Mouse (Mus musculus): Measurements from ENCODE around the gene Tmem108.
"Not testable (repeated sequence)": the region's sequence is repeated elsewhere in the genome, so short reads cannot be mapped to it uniquely, and the experiment has no call there.

The Tmem108 gene

DNA sequence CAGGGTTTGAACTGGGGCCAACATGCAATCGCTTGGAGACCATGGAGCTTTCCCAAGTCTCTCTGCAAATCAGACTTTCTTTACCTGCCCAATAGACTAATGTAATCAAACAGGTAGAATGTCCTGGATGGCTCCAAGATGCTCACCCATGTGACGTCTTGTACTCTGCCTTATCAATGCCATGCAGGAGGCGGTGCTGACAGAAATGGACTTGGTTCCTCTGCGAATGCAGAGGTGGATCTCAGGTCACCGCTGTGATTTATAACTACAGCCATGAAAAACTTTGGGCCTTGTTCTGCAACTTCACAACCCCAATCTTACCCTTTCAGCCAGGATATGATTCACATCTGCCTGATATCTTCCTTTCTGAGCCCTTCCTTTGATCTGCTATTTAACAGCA is 83.8 kb downstream of the Tmem108 start:
- DNase-seq, result no peak

DNA sequence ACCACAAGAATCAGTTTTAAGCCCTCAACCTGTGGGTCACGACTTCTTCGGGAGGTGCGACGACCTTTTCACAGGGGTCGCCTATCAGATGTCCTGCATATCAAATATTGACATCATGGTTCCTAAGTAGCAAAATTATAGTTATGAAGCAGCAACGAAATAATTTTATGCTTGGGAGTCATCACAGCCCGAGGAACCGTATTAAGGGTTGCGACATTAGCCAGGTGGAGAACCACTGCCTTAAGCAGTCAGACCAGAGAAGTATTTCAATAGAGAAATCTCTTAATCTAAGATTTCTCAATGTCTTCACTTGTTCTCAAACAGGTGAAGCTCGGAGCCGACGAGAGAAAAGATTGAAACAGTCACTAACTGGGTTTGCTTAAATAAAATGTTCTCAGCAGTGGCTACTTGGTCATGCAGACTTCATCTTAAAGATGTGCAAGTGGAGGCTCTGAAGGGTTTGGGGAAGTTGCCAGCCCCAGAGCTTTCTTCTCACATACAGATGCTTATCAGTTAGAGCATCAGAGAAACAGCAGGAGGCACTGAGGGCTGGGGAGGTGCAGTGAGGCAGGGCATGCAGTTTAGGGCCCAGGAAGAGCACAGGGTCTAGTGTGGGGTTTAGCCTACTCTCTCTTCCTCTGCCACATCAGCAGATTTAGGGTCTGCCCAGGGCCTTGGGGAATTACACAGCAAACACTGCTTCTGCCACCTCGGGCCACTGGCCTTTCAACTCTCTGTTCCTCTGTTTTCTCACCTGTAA is 85.7 kb downstream of the Tmem108 start:
- no peak for DNase-seq

DNA sequence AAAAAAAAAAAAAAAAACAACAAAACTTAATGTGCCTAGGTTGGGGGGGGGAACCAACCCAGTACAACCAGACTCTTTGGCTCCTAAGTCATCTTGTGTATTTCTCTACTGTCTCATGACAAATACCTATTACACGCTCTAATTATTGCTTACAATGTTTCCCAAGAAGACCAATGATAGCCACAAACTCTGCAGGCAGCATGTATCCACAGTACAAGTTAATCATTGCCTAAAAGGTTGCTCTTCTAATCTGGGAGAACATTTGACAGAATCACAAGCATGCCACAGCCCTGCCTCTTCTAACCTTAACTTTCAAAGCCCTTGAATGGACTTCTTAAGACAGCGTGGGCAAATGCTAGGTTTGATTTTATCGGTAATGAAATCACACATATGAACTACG is 88.8 kb downstream of the Tmem108 start:
- DNase-seq, result no peak

GRCm38 (mm10) chr9:103670592-103671113 is 91.0 kb downstream of the Tmem108 start:
- not testable (repeated sequence) for DNase-seq

DNA sequence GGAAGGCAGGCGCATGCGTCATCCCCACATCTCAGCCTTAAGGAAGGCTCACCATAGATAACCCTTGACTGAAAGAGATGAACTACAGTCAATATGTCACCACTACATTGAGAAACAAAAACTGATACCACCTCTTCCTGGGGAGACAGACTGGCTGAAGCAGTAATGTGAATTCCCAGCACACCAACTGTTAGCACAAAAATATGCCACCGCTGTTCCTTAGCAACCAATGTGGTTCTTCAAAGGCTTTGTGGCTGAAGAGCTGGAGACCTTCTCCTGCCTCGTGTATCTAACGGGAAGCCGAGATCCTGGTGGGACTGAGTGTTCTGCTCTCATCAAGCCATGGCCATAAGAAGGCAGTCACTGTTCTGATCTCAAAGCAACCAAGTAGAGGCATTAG is 92.8 kb downstream of the Tmem108 start:
- DNase-seq, result no peak

GRCm38 (mm10) chr9:103665817-103666216 is 95.8 kb downstream of the Tmem108 start:
- no peak for DNase-seq

- DNase-seq, result no peak
Observed at GRCm38 (mm10) chr9:103664151-103664550, 97.5 kb downstream of the Tmem108 start.

GRCm38 (mm10) chr9:103661873-103662272 is 99.8 kb downstream of the Tmem108 start:
- DNase-seq, result no peak

GRCm38 (mm10) chr9:103657981-103658380 is 103.7 kb downstream of the Tmem108 start:
- no peak for DNase-seq

DNA sequence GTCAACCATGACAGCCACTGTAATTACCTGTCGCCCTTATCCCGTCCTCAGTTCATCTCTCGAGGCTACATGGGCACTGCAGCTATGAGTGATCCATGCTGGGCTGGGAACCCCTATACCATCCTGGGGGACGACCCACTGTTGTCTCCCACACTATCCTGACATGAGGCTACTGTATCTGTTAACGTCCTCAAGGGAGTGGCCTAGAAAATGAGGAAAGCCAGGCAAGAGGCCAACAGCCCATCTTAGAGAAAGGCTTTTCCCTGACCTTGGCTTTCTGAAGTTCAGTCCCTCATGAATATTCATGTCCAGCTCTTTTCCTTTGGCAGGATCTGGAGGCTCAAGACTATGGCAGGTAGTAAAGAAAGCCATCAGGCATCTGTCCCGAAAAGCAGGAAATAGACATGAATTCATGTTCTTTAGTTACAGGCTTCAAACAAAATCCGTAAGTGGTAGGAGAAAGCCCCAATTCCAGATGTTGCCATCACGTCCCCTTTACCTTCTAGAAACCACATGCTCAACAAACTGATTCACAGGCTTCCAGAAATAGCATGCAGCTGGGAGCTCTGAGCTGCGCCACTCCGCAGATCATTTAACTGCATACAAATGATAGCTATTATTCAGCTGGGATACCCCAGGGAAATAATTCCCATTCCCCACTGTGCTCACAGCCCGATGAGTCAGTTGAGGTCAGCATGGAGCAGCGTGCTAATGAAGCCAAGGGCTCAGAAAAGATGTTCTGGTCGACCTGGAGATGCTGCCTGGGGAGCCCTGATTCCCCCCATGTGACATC is 104.3 kb downstream of the Tmem108 start:
- DNase-seq, result peak; percentile 46

- no peak for DNase-seq
Observed at GRCm38 (mm10) chr9:103653995-103654587, 107.5 kb downstream of the Tmem108 start.

DNA sequence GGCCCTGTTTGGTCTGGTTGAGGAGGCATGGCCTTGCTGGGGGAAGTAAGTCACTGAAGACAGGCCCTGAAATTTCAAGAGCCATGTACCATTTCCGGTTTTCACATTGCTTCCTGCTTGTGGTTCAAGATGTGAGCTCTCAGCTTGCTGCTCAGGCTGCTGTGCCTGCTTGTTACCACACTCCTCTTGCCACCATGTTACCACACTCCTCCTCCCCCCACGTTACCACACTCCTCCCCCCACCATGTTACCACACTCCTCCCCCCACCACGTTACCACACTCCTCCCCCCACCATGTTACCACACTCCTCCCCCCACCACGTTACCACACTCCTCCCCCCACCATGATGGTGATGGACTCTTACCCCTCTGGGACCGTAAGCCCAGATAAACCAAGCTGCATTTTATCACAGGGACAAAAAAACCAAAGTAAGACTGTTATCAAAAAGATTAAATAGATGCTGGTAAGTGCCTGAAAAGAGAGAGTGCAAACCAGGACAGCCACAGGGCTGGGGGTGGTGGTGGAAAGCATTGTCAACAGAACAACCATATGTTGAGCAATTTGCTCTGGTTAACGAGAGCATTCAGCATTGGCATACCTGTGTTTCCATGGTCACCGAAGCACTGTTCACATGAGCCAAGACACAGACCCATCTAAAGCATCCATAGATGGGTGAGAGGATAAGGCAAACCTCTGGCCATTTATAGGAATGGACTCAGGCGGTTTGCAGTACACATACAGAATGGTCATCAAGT is 109.3 kb downstream of the Tmem108 start:
- no peak for DNase-seq

DNA sequence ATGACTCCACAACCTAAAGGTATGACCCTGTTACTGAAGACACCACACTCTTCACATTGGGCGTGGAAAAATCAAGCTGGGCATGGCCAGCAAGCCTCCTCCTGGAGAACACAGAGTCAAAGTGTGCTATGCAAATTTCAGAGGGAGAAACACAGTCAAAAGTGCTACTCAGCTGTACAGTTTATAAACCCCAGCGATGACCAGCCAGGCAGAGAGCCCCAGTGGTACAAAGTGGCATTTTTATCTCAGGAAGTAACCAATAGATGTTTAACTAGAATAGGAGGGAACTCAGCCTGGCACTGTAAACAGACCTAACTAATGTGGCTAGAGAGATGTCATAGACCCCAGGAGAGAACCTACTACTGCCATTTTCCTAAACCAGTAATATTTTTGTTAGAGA is 115.0 kb downstream of the Tmem108 start:
- DNase-seq, result no peak

GRCm38 (mm10) chr9:103645724-103646123 is 115.9 kb downstream of the Tmem108 start:
- DNase-seq, result no peak

DNA sequence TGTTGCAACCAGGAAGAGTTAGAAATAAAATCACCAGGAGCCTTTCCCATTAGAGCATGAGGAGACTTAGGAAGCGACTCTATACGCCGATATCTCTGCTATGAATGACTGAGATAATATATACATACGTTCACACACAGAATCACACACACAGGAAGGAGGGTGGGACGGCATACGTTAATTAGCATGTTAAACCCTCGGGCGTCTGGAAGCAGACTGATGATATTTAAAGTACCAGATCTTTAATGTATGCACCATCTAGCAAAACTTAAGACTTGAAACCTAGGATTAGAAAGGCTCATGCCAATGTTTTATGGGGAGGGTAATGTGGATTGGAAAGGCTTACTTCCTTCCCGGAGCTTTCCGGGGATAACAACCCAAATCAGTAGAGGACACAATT is 119.3 kb downstream of the Tmem108 start:
- no peak for DNase-seq

DNA sequence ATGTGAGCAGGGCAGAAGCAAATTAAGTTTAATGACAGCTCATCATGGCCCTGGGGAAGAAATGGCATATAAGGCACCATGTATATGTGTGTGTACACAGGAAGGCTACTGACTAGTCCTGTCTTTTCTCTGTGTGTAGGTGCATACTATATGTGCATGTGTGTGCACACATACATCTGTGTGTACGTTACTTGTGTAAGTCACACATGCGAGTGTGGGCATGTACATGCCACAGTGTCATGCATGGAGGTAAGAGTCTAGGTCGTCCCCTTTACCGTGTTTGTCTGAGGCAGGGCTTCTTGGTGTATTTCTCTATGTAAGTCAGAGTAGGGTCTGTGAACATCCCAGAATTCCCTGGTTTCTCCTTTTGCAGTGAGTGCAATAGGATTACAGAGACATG is 120.3 kb downstream of the Tmem108 start:
- no peak for DNase-seq

DNA sequence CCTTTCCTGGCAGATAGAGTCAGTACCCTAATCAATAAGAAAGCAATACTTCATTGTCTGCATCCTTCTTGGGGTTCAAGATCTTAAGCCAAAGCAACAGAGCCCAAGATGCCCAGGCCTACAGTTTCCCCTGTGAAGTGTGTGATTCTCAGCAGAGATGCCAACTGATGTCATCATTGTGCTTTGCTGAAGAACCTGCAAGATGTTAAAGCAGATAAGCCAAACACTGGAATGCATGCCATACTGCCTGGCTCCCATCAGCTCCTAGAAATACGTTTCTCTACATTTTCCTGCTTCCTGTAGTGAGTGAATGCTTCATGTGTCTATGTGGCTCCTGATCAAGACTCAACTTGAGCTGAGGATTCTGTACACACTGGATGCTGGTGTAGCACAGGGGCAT is 122.2 kb downstream of the Tmem108 start:
- DNase-seq, result no peak

DNA sequence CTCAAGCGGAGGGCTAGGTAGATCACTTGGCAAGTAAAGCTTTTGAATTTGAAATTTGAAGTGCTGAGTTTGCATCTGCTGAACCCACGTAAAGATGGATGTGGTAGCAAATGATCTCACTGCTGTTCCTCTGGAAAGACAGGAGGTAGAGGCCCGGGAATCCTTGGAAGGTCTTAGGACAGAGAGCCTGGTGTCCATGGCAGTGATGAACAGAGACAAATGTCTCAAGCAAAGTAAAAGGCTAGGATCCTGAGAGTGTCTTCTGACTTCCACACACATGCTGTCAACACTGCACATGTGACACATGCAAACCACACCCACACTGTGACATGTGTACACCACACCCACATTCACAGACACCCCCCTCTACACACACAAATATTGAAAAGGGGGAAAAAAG is 124.2 kb downstream of the Tmem108 start:
- no peak for DNase-seq

GRCm38 (mm10) chr9:103636847-103637246 is 124.8 kb downstream of the Tmem108 start:
- no peak for DNase-seq

- no peak for DNase-seq
Observed at GRCm38 (mm10) chr9:103628861-103629469, 132.7 kb downstream of the Tmem108 start.

DNA sequence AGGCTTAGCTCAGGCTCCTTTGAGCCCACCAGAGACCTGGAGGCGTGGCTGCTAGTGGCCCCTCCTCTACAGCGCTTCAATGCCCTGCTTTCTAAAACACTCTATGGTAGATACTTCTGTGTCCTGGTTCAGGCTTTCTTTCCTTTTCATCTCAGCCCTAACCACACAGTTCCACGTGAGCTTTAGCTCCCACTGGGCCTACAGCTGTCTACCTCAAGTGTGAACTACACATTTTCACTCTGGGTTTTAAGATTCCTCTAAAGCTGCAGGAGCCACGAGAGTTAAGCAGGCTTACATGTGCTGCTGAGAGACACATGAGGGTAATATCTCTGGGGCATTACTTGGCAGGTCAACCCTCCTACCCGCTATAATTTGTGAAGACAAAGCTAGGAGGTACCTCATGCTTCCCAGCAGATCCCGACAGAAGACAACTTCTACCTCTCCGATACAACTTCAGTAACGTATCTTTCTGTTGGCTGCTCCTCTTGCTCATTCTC is 134.2 kb downstream of the Tmem108 start:
- DNase-seq, result no peak

DNA sequence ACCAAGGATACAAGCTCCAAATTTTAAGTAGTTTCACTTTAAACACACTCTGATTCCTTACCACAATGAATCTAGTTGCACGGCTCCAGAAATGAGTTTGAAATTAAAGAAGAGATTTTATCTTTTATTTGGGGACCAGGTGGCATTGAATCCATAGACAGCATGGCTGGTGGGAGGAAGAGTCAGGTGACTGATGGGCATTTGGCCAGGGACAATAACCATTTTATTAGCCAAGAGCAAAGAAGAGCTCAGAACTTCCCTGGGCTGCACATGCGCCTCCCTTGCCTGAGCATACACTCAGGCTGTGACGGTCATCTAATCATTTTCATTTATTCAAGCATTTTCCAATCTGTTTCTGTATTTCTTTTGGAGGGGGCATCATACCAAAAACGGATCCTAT is 135.5 kb downstream of the Tmem108 start:
- no peak for DNase-seq

All from kidney, postnatal 10 days (tissue).